Mouse (Mus musculus) neural tube, embryonic 15.5 days (tissue): ENCODE data around the gene Msrb3. TPM values are rescaled to one million over a fixed set of nuclear protein-coding genes. Genes with fewer than 3 reads are reported as not detected.
A peak's percentile ranks its signal among the peaks of the same experiment; 100 is the strongest.
"Not testable (repeated sequence)": the region's sequence is repeated elsewhere in the genome, so short reads cannot be mapped to it uniquely, and the experiment has no call there.

Experiments
- ATAC-seq: fragments of 200-750 bp; cut with Nextera tagmentation; 2 replicates; pipeline ENCODE4 v1.8.0; 2017; ENCODE audit warnings: mild to moderate bottlenecking, moderate TSS enrichment, moderate library complexity; ENCODE audit not compliant: low FRiP score
- H3K27ac ChIP-seq: fragments of 300-500 bp; sonication (generic); replicated peaks from 2 replicates; pipeline ENCODE4 v1.5.1; 2015; ENCODE audit warnings: mild to moderate bottlenecking, inconsistent platforms
- H3K27me3 ChIP-seq: fragments of 300-500 bp; sonication (generic); replicated peaks from 2 replicates; pipeline ENCODE4 v1.6.1; 2015; ENCODE audit warnings: inconsistent platforms
- H3K36me3 ChIP-seq: fragments of 300-500 bp; sonication (generic); 2 replicates; pipeline ENCODE4 v1.6.1; 2015; ENCODE audit warnings: inconsistent platforms
- H3K4me1 ChIP-seq: fragments of 300-500 bp; sonication (generic); 2 replicates; pipeline ENCODE4 v1.6.1; 2015; ENCODE audit warnings: inconsistent platforms
- H3K4me2 ChIP-seq: fragments of 300-500 bp; sonication (generic); 2 replicates; pipeline ENCODE4 v1.6.1; 2015; ENCODE audit warnings: inconsistent platforms, mild to moderate bottlenecking, moderate library complexity
- H3K4me3 ChIP-seq: fragments of 300-500 bp; sonication (generic); replicated peaks from 2 replicates; pipeline ENCODE4 v1.5.1; 2015; ENCODE audit warnings: mild to moderate bottlenecking, inconsistent platforms
- H3K9ac ChIP-seq: fragments of 300-500 bp; sonication (generic); replicated peaks from 2 replicates; pipeline ENCODE4 v1.6.1; 2015; ENCODE audit warnings: mild to moderate bottlenecking, inconsistent platforms
- H3K9me3 ChIP-seq: fragments of 300-500 bp; sonication (generic); replicated peaks from 2 replicates; pipeline ENCODE4 v1.6.1; 2016; ENCODE audit warnings: inconsistent platforms
- WGBS: fragments of 180-500 bp; shearing (Covaris S2); methylation state at CpG from one replicate; pipeline ENCODE4 v1.1.7; 2015; ENCODE audit warnings: mixed read lengths; 5-methylcytosine and 5-hydroxymethylcytosine counted together
- polyA plus RNA-seq: library from polyadenylated mRNA; unstranded; fragments of >200 nt; fragmentation: Nextera tagmentation; extraction: Ambion mirVana; gene quantifications from 2 replicates; pipeline ENCODE4 v1.2.1, GENCODE M21; 2015

The Msrb3 gene
- polyA plus RNA-seq, 1 experiment from 2014 or later: 1.2 TPM

- no peak overlapping the region for H3K27ac ChIP-seq
- no peaks in the 10 kb centered on the region for H3K36me3 ChIP-seq
- H3K9ac ChIP-seq: no peak overlapping the region
- no peak for ATAC-seq
- H3K4me1 ChIP-seq: peaks cover 17% of the 10 kb centered on the region
- H3K4me2 ChIP-seq: no peak overlapping the region
- no peaks in the 10 kb centered on the region for H3K27me3 ChIP-seq
- 64% methylated on average over 12 of the region's 12 CpGs for WGBS
- no peaks in the 10 kb centered on the region for H3K9me3 ChIP-seq
- no peak overlapping the region for H3K4me3 ChIP-seq
Observed at GRCm38 (mm10) chr10:120762958-120763357, 135.9 kb downstream of the Msrb3 start.

GRCm38 (mm10) chr10:120760679-120761078 lies 138.2 kb downstream of the Msrb3 start:
- H3K4me2 ChIP-seq: no peak overlapping the region
- H3K9me3 ChIP-seq: no peaks in the 10 kb centered on the region
- no peak overlapping the region for H3K4me3 ChIP-seq
- H3K27me3 ChIP-seq: no peaks in the 10 kb centered on the region
- 89% methylated on average over 12 of the region's 12 CpGs for WGBS
- no peaks in the 10 kb centered on the region for H3K36me3 ChIP-seq
- peaks cover 17% of the 10 kb centered on the region for H3K4me1 ChIP-seq
- no peak overlapping the region for H3K27ac ChIP-seq
- no peak overlapping the region for H3K9ac ChIP-seq
- ATAC-seq: no peak

GRCm38 (mm10) chr10:120759883-120760282 lies 139.0 kb downstream of the Msrb3 start:
- ATAC-seq: no peak
- no peaks in the 10 kb centered on the region for H3K27me3 ChIP-seq

GRCm38 (mm10) chr10:120752454-120752853 lies 146.4 kb downstream of the Msrb3 start:
- no peak overlapping the region for H3K4me2 ChIP-seq
- no peak overlapping the region for H3K9ac ChIP-seq
- H3K9me3 ChIP-seq: peaks cover 2% of the 10 kb centered on the region; the same call in 1 of the 2 replicates
- 0 out of 2 replicates have a peak, but pooled peaks cover 3% of the 10 kb centered on the region for H3K4me1 ChIP-seq
- H3K27me3 ChIP-seq: no peaks in the 10 kb centered on the region
- WGBS: 92% methylated on average over 5 of the region's 5 CpGs
- no peak overlapping the region for H3K4me3 ChIP-seq
- no peaks in the 10 kb centered on the region for H3K36me3 ChIP-seq
- no peak for ATAC-seq
- no peak overlapping the region for H3K27ac ChIP-seq

More at GRCm38 (mm10) chr10:120759883-120760282, 139.0 kb downstream of the Msrb3 start:
- peaks cover 17% of the 10 kb centered on the region for H3K4me1 ChIP-seq
- no peak overlapping the region for H3K4me3 ChIP-seq
- H3K9me3 ChIP-seq: 0 out of 2 replicates have a peak, but pooled peaks cover 2% of the 10 kb centered on the region
- whole genome bisulfite sequencing: 96% methylated on average over 6 of the region's 6 CpGs
- no peak overlapping the region for H3K27ac ChIP-seq
- H3K36me3 ChIP-seq: no peaks in the 10 kb centered on the region
- H3K9ac ChIP-seq: no peak overlapping the region
- no peak overlapping the region for H3K4me2 ChIP-seq

- 66% methylated on average over 11 of the region's 11 CpGs for WGBS
- Histone ChIP-seq H3K4me2 (no peak overlapping the region), H3K9ac (no peak overlapping the region), H3K36me3 (no peaks in the 10 kb centered on the region), H3K27me3 (no peaks in the 10 kb centered on the region), H3K4me1 (0 out of 2 replicates have a peak, but pooled peaks cover 3% of the 10 kb centered on the region), H3K27ac (no peak overlapping the region), H3K9me3 (peaks cover 2% of the 10 kb centered on the region; the same call in 1 of the 2 replicates), H3K4me3 (no peak overlapping the region)
- no peak for ATAC-seq
Observed at GRCm38 (mm10) chr10:120751821-120752261, 147.1 kb downstream of the Msrb3 start.

- Histone ChIP-seq H3K4me3 (no peak overlapping the region), H3K27me3 (peaks cover 3% of the 10 kb centered on the region; the same call in 1 of the 2 replicates), H3K27ac (no peak overlapping the region), H3K4me2 (no peak overlapping the region), H3K4me1 (0 out of 2 replicates have a peak, but pooled peaks cover 3% of the 10 kb centered on the region), H3K9ac (no peak overlapping the region), H3K9me3 (peaks cover 2% of the 10 kb centered on the region; the same call in 1 of the 2 replicates), H3K36me3 (no peaks in the 10 kb centered on the region)
- ATAC-seq: no peak
- 64% methylated on average over 11 of the region's 11 CpGs for WGBS
Observed at GRCm38 (mm10) chr10:120751295-120751722, 147.6 kb downstream of the Msrb3 start.

- not testable (repeated sequence) for H3K4me2 ChIP-seq, H3K27ac ChIP-seq, H3K9ac ChIP-seq, H3K36me3 ChIP-seq, H3K9me3 ChIP-seq, H3K4me3 ChIP-seq, ATAC-seq, H3K27me3 ChIP-seq
- peaks cover 14% of the 10 kb centered on the region for H3K4me1 ChIP-seq
- 94% methylated on average over 5 of the region's 5 CpGs for WGBS
Observed at GRCm38 (mm10) chr10:120749556-120749955, 149.3 kb downstream of the Msrb3 start.

- Histone ChIP-seq H3K4me1 (peaks cover 18% of the 10 kb centered on the region), H3K4me2 (no peak overlapping the region), H3K4me3 (no peak overlapping the region), H3K36me3 (no peaks in the 10 kb centered on the region), H3K9ac (no peak overlapping the region), H3K27ac (no peak overlapping the region), H3K9me3 (no peaks in the 10 kb centered on the region), H3K27me3 (peaks cover 6% of the 10 kb centered on the region; the same call in 1 of the 2 replicates)
- ATAC-seq: no peak
- 86% methylated on average over 6 of the region's 6 CpGs for WGBS
Observed at GRCm38 (mm10) chr10:120748156-120748555, 150.7 kb downstream of the Msrb3 start.

GRCm38 (mm10) chr10:120745138-120745856 lies 153.6 kb downstream of the Msrb3 start:
- Histone ChIP-seq H3K4me3 (peak overlapping the region; percentile 42), H3K4me2 (peak overlapping the region; percentile 86), H3K9ac (peak overlapping the region; percentile 44), H3K36me3 (no peaks in the 10 kb centered on the region), H3K9me3 (no peaks in the 10 kb centered on the region), H3K27ac (peak overlapping the region; percentile 48; the same call in 1 of the 2 replicates), H3K27me3 (peaks cover 17% of the 10 kb centered on the region), H3K4me1 (peaks cover 15% of the 10 kb centered on the region)
- WGBS: 7% methylated on average over 18 of the region's 18 CpGs
- ATAC-seq: peak; percentile 87

GRCm38 (mm10) chr10:120744441-120745137 lies 154.3 kb downstream of the Msrb3 start:
- H3K27ac ChIP-seq: peak overlapping the region; percentile 48
- H3K9ac ChIP-seq: peak overlapping the region; percentile 44
- ATAC-seq: peak; percentile 59; the same call in 1 of the 2 replicates

GRCm38 (mm10) chr10:120736508-120737069 lies 162.3 kb downstream of the Msrb3 start:
- no peak overlapping the region for H3K4me3 ChIP-seq
- no peak for ATAC-seq
- peak overlapping the region; percentile 49 for H3K4me2 ChIP-seq
- H3K9me3 ChIP-seq: no peaks in the 10 kb centered on the region
- peaks cover 15% of the 10 kb centered on the region for H3K4me1 ChIP-seq
- no peak overlapping the region for H3K9ac ChIP-seq
- 17% methylated on average over 14 of the region's 14 CpGs for WGBS
- no peak overlapping the region for H3K27ac ChIP-seq
- no peaks in the 10 kb centered on the region; the same call in 1 of the 2 replicates for H3K27me3 ChIP-seq
- no peaks in the 10 kb centered on the region for H3K36me3 ChIP-seq

More at GRCm38 (mm10) chr10:120744441-120745137, 154.3 kb downstream of the Msrb3 start:
- 3% methylated on average over 15 of the region's 15 CpGs for WGBS
- Histone ChIP-seq H3K27me3 (peaks cover 17% of the 10 kb centered on the region), H3K4me3 (peak overlapping the region; percentile 42), H3K9me3 (no peaks in the 10 kb centered on the region), H3K4me2 (peak overlapping the region; percentile 86), H3K36me3 (no peaks in the 10 kb centered on the region), H3K4me1 (peaks cover 15% of the 10 kb centered on the region)
